Mouse (Mus musculus): ENCODE results near the gene 1700074P13Rik. TPM values are rescaled to one million over a fixed set of nuclear protein-coding genes. Genes with fewer than 3 reads are reported as not detected.

1700074P13Rik gene
- polyA plus RNA-seq (2012; rRNA removed), result not detected in 2 replicates

GRCm38 (mm10) chr6:40940457-40940856, at the start of gene 1700074P13Rik:
Gene 1700074P13Rik (minus strand): TSS chr6:40940557.

GRCm38 (mm10) chr6:40964454-40964853, 24.1 kb upstream of the 1700074P13Rik start, which contains the start of gene 1810009J06Rik:
Gene 1810009J06Rik (plus strand): TSS chr6:40964754.

GRCm38 (mm10) chr6:40951770-40952169, 11.4 kb upstream of the 1700074P13Rik start, which contains the start of gene Gm4744:
Gene Gm4744 (minus strand): TSS chr6:40951870.

DNA sequence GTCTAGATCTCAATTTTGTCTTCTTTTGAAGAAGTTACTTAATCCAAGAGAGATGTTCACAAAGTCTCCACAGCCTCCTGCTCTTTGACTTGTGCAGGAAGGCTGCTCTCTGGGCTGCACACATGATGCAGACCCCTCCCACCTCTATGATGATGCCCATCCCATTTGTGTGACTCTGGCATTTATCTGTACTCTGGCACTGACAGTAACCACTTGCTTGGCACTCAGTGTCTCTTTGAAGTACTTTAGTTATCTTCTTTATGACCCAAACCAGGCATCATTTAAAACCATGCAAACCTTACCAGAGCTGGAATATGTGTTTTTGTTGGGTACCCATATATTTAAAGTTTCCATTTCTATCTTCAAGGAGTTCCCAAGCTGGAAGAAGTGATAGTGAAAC, 40.1 kb downstream of the 1700074P13Rik start, which contains the start of gene Prss58:
Gene Prss58 (minus strand): TSS at position 101 of the 400 bp plus-strand sequence.

DNA sequence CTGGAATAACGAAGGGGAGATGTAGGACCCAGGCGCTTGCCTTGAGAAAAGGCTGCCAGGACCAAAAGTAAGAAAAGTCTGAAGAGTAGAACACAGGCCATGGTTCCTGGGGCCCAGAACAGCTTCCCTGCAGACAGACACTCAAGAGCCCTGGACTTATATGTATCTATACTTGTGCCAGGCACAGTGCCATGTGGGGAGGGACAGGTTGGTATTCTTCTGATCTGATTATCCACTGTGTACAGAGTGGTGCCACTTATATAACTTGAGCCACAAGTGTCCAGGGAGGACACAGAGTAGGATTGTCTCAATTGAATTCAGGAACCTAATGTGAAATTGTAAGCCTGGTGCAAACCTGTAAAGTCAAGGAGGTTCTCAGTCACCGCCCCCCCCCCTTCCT, 53.0 kb downstream of the 1700074P13Rik start, which contains the start of gene Moxd2:
Gene Moxd2 (minus strand): TSS at position 101 of the 400 bp plus-strand sequence.

Other genes with a start within 250 kb of the 1700074P13Rik start
- not detected in 2 replicates for gene Moxd2, start 53.1 kb downstream of the 1700074P13Rik start, polyA plus RNA-seq (2012; rRNA removed)
- gene Prss58, start 40.2 kb downstream of the 1700074P13Rik start, polyA plus RNA-seq (2012; rRNA removed), result not detected in 2 replicates
- not detected in 2 replicates for gene Gm4744, start 11.3 kb upstream of the 1700074P13Rik start, polyA plus RNA-seq (2012; rRNA removed)
- not detected in 2 replicates for gene 1810009J06Rik, start 24.2 kb upstream of the 1700074P13Rik start, polyA plus RNA-seq (2012; rRNA removed)
- not detected in 2 replicates for gene Gm2663, start 58.9 kb upstream of the 1700074P13Rik start, polyA plus RNA-seq (2012; rRNA removed)
- gene 2210010C04Rik, start 95.0 kb upstream of the 1700074P13Rik start, polyA plus RNA-seq (2012; rRNA removed), result 0.09 and 0.81 TPM in 2 replicates